Mouse (Mus musculus): Measurements from ENCODE around the gene Rad51b. TPM values are rescaled to one million over a fixed set of nuclear protein-coding genes. Genes with fewer than 3 reads are reported as not detected.

Gene Rad51b
- total RNA-seq, 2 experiments from 2014 or later, result 0.63 to 1.7 TPM

GRCm38 (mm10) chr12:79436892-79437291, 139.8 kb downstream of the Rad51b start:
- DNase-seq, result no peak

- no peak for DNase-seq
Measured at GRCm38 (mm10) chr12:79437572-79437971, 140.5 kb downstream of the Rad51b start.

GRCm38 (mm10) chr12:79439961-79440360, 142.9 kb downstream of the Rad51b start:
- no peak for DNase-seq

GRCm38 (mm10) chr12:79441210-79442005, 144.3 kb downstream of the Rad51b start:
- DNase-seq, result no peak

GRCm38 (mm10) chr12:79442126-79442525, 145.0 kb downstream of the Rad51b start:
- no peak for DNase-seq

GRCm38 (mm10) chr12:79442836-79443390, 145.8 kb downstream of the Rad51b start:
- no peak for DNase-seq

- no peak for DNase-seq
Measured at GRCm38 (mm10) chr12:79444646-79445045, 147.6 kb downstream of the Rad51b start.

- no peak for DNase-seq
Measured at GRCm38 (mm10) chr12:79447039-79447438, 150.0 kb downstream of the Rad51b start.

GRCm38 (mm10) chr12:79449817-79450411, 152.8 kb downstream of the Rad51b start:
- DNase-seq, result no peak

GRCm38 (mm10) chr12:79452882-79453281, 155.8 kb downstream of the Rad51b start:
- DNase-seq, result no peak

GRCm38 (mm10) chr12:79454017-79454416, 156.9 kb downstream of the Rad51b start:
- DNase-seq, result no peak

- DNase-seq, result no peak
Measured at GRCm38 (mm10) chr12:79455061-79455847, 158.2 kb downstream of the Rad51b start.

- DNase-seq, result no peak
Measured at GRCm38 (mm10) chr12:79455848-79456164, 158.7 kb downstream of the Rad51b start.

- DNase-seq, result no peak
Measured at GRCm38 (mm10) chr12:79456251-79456650, 159.2 kb downstream of the Rad51b start.

GRCm38 (mm10) chr12:79463371-79463770, 166.3 kb downstream of the Rad51b start:
- no peak for DNase-seq

GRCm38 (mm10) chr12:79470113-79470512, 173.0 kb downstream of the Rad51b start:
- no peak for DNase-seq

GRCm38 (mm10) chr12:79471868-79472267, 174.8 kb downstream of the Rad51b start:
- no peak for DNase-seq

- no peak for DNase-seq
Measured at GRCm38 (mm10) chr12:79476413-79477046, 179.4 kb downstream of the Rad51b start.

- DNase-seq, result no peak
Measured at GRCm38 (mm10) chr12:79478816-79479215, 181.7 kb downstream of the Rad51b start.

- DNase-seq, result no peak
Measured at GRCm38 (mm10) chr12:79485501-79485900, 188.4 kb downstream of the Rad51b start.

GRCm38 (mm10) chr12:79488590-79489242, 191.6 kb downstream of the Rad51b start:
- DNase-seq, result peak; percentile 55

- no peak for DNase-seq
Measured at GRCm38 (mm10) chr12:79490626-79491025, 193.5 kb downstream of the Rad51b start.
